Mouse (Mus musculus) spleen, adult 2 months (tissue): ENCODE data around the gene Rpap2.

Experiments
- CTCF ChIP-seq: fragments of 200-500 bp; IDR thresholded peaks from 2 replicates; pipeline ENCODE4 v1.5.1; 2011; ENCODE audit warnings: mild to moderate bottlenecking, inconsistent platforms; ENCODE audit not compliant: insufficient read depth, insufficient read length, insufficient replicate concordance; ENCODE audit errors: extremely low read depth
- POLR2A ChIP-seq: fragments of 200-500 bp; IDR thresholded peaks from 2 replicates; pipeline ENCODE4 v1.6.1; 2011; ENCODE audit warnings: low read depth, low read length, inconsistent platforms

GRCm38 (mm10) chr5:107548444-107548843 lies 48.7 kb upstream of the Rpap2 start:
- TF ChIP-seq POLR2A, result no peak
- TF ChIP-seq CTCF, result no peak
